Mouse (Mus musculus) heart, embryonic 14.5 days (tissue): ENCODE measurements around the gene Tmem40. TPM values are rescaled to one million over a fixed set of nuclear protein-coding genes. Genes with fewer than 3 reads are reported as not detected.
A peak's percentile ranks its signal among the peaks of the same experiment; 100 is the strongest.

Experiments
- ATAC-seq: fragments of 200-750 bp; cut with Nextera tagmentation; 2 replicates; pipeline ENCODE4 v1.8.0; 2017; ENCODE audit warnings: low read depth, moderate TSS enrichment; ENCODE audit not compliant: insufficient number of reproducible peaks, insufficient read depth, low FRiP score
- H3K27ac ChIP-seq, 2 experiments: fragments of 200-500 bp in 1 of 2; fragments of 300-500 bp in 1 of 2; sonication (generic) in 1 of 2; replicated peaks in 1 of 2; 2 replicates each; pipeline ENCODE4 v1.5.1; 2012 to 2014; ENCODE audit warnings: low read depth in 2 of 2, low read length in 2 of 2, control low read depth in 1 of 2, mild to moderate bottlenecking in 1 of 2, mixed read lengths in 1 of 2; ENCODE audit not compliant: control insufficient read depth in 1 of 2, insufficient read depth in 1 of 2
- H3K27me3 ChIP-seq: fragments of 300-500 bp; sonication (generic); 2 replicates; pipeline ENCODE4 v1.6.1; 2014; ENCODE audit warnings: mild to moderate bottlenecking, low read length, control low read depth; ENCODE audit not compliant: control insufficient read depth, insufficient read depth
- H3K36me3 ChIP-seq: fragments of 300-500 bp; sonication (generic); 2 replicates; pipeline ENCODE4 v1.6.1; 2014; ENCODE audit warnings: mild to moderate bottlenecking, control low read depth, low read length, mixed read lengths; ENCODE audit not compliant: control insufficient read depth, insufficient read depth
- H3K4me1 ChIP-seq, 2 experiments: fragments of 200-500 bp in 1 of 2; fragments of 300-500 bp in 1 of 2; sonication (generic) in 1 of 2; 2 replicates each; pipeline ENCODE4 v1.6.1; 2012 to 2014; ENCODE audit warnings: low read length in 2 of 2, control low read depth in 1 of 2, mixed read lengths in 1 of 2; ENCODE audit not compliant: control insufficient read depth in 2 of 2, insufficient read depth in 2 of 2
- H3K4me2 ChIP-seq: fragments of 300-500 bp; sonication (generic); 2 replicates; pipeline ENCODE4 v1.6.1; 2014; ENCODE audit warnings: mild to moderate bottlenecking, low read length
- H3K4me3 ChIP-seq, 2 experiments: fragments of 200-500 bp in 1 of 2; fragments of 300-500 bp in 1 of 2; sonication (generic) in 1 of 2; 2 replicates each; pipeline ENCODE4 v1.5.1; 2012 to 2014; ENCODE audit warnings: low read length in 2 of 2, mild to moderate bottlenecking in 2 of 2, control low read depth in 1 of 2, low read depth in 1 of 2, moderate library complexity in 1 of 2; ENCODE audit not compliant: control insufficient read depth in 1 of 2, insufficient read depth in 1 of 2
- H3K9ac ChIP-seq: fragments of 300-500 bp; sonication (generic); 2 replicates; pipeline ENCODE4 v1.6.1; 2014; ENCODE audit warnings: mild to moderate bottlenecking, low read length
- H3K9me3 ChIP-seq: fragments of 300-500 bp; sonication (generic); 2 replicates; pipeline ENCODE4 v1.6.1; 2016; ENCODE audit warnings: low read length, control low read depth; ENCODE audit not compliant: control insufficient read depth
- WGBS: fragments of 180-500 bp; shearing (Covaris S2); extraction: QIAGEN DNeasy Blood & Tissue Kit; methylation state at CpG from one replicate; pipeline ENCODE4 v1.1.7; 2014; 5-methylcytosine and 5-hydroxymethylcytosine counted together
- polyA plus RNA-seq: library from polyadenylated mRNA; unstranded; fragments of >200 nt; fragmentation: Nextera tagmentation; extraction: Ambion mirVana; gene quantifications from 2 replicates; pipeline ENCODE4 v1.2.1, GENCODE M21; 2014

Tmem40 gene
- polyA plus RNA-seq, 1 experiment from 2014 or later, result 0.55 TPM

- no peak overlapping the region for H3K4me3 ChIP-seq
- no peak overlapping the region for H3K4me2 ChIP-seq
- 0 out of 2 replicates have a peak, but pooled peaks have one; percentile 7 for ATAC-seq
- H3K36me3 ChIP-seq, result no peaks in the 10 kb centered on the region
- WGBS, result 38% methylated on average over 9 of the region's 9 CpGs
- no peaks in the 10 kb centered on the region for H3K9me3 ChIP-seq
- peaks cover 15 to 33% of the 10 kb centered on the region in 2 experiments for H3K4me1 ChIP-seq
- peak overlapping the region; percentile 21 to 100 for H3K27ac ChIP-seq
- H3K27me3 ChIP-seq, result no peaks in the 10 kb centered on the region
- no peak overlapping the region for H3K9ac ChIP-seq
Observed at GRCm38 (mm10) chr6:115692163-115692950, 69.9 kb downstream of the Tmem40 start.

- no peak for ATAC-seq
Observed at GRCm38 (mm10) chr6:115690105-115690504, 72.1 kb downstream of the Tmem40 start.

GRCm38 (mm10) chr6:115688589-115688988 lies 73.6 kb downstream of the Tmem40 start:
- H3K4me2 ChIP-seq, result no peak overlapping the region
- ATAC-seq, result no peak
- no peak overlapping the region for H3K27ac ChIP-seq
- H3K4me1 ChIP-seq, result peaks cover 3 to 5% of the 10 kb centered on the region in 2 experiments; a peak in 2 of 4 replicates
- no peak overlapping the region for H3K9ac ChIP-seq
- no peaks in the 10 kb centered on the region for H3K36me3 ChIP-seq
- no peaks in the 10 kb centered on the region for H3K27me3 ChIP-seq
- H3K4me3 ChIP-seq, result no peak overlapping the region
- H3K9me3 ChIP-seq, result peaks cover 10% of the 10 kb centered on the region; the same call in 1 of the 2 replicates
- 71% methylated on average over 4 of the region's 4 CpGs for WGBS

More at GRCm38 (mm10) chr6:115690105-115690504, 72.1 kb downstream of the Tmem40 start:
- Histone ChIP-seq H3K9me3 (peaks cover 10% of the 10 kb centered on the region; the same call in 1 of the 2 replicates), H3K9ac (no peak overlapping the region), H3K4me1 (peaks cover 11 to 18% of the 10 kb centered on the region in 2 experiments; a peak in 3 of 4 replicates), H3K4me2 (no peak overlapping the region), H3K27ac (no peak overlapping the region), H3K4me3 (no peak overlapping the region), H3K27me3 (no peaks in the 10 kb centered on the region), H3K36me3 (no peaks in the 10 kb centered on the region)
- 64% methylated on average over 4 of the region's 4 CpGs for WGBS

- no peaks in the 10 kb centered on the region for H3K36me3 ChIP-seq
- H3K4me1 ChIP-seq, result peaks cover 3 to 4% of the 10 kb centered on the region in 2 experiments; a peak in 2 of 4 replicates
- no peak overlapping the region for H3K4me3 ChIP-seq
- H3K27me3 ChIP-seq, result no peaks in the 10 kb centered on the region
- no peak overlapping the region for H3K27ac ChIP-seq
- WGBS, result 69% methylated on average over 3 of the region's 3 CpGs
- H3K9ac ChIP-seq, result no peak overlapping the region
- peaks cover 10% of the 10 kb centered on the region; the same call in 1 of the 2 replicates for H3K9me3 ChIP-seq
- H3K4me2 ChIP-seq, result no peak overlapping the region
- ATAC-seq, result no peak
Observed at GRCm38 (mm10) chr6:115687753-115688152, 74.5 kb downstream of the Tmem40 start.

GRCm38 (mm10) chr6:115684851-115685646 lies 77.2 kb downstream of the Tmem40 start:
- 47% methylated on average over 11 of the region's 11 CpGs for WGBS
- H3K9me3 ChIP-seq, result peaks cover 10% of the 10 kb centered on the region; the same call in 1 of the 2 replicates
- no peak overlapping the region for H3K9ac ChIP-seq
- H3K4me3 ChIP-seq, result no peak overlapping the region
- no peak overlapping the region for H3K27ac ChIP-seq
- H3K4me2 ChIP-seq, result no peak overlapping the region
- no peaks in the 10 kb centered on the region for H3K36me3 ChIP-seq
- H3K27me3 ChIP-seq, result no peaks in the 10 kb centered on the region
- ATAC-seq, result no peak
- H3K4me1 ChIP-seq, result peaks cover 5% of the 10 kb centered on the region in 2 experiments; a peak in 2 of 4 replicates

- H3K4me2 ChIP-seq, result no peak overlapping the region
- H3K9me3 ChIP-seq, result peaks cover 10% of the 10 kb centered on the region; the same call in 1 of the 2 replicates
- no peaks in the 10 kb centered on the region for H3K27me3 ChIP-seq
- peaks cover 5% of the 10 kb centered on the region in 2 experiments; a peak in 2 of 4 replicates for H3K4me1 ChIP-seq
- ATAC-seq, result no peak
- no peaks in the 10 kb centered on the region for H3K36me3 ChIP-seq
- WGBS, result 97% methylated on average over 2 of the region's 2 CpGs
- no peak overlapping the region for H3K4me3 ChIP-seq
- H3K9ac ChIP-seq, result no peak overlapping the region
- no peak overlapping the region for H3K27ac ChIP-seq
Observed at GRCm38 (mm10) chr6:115684271-115684670, 77.9 kb downstream of the Tmem40 start.

- ATAC-seq, result no peak
- no peaks in the 10 kb centered on the region for H3K36me3 ChIP-seq
- no peak overlapping the region for H3K9ac ChIP-seq
Observed at GRCm38 (mm10) chr6:115681066-115681465, 81.1 kb downstream of the Tmem40 start.

More at GRCm38 (mm10) chr6:115681066-115681465, 81.1 kb downstream of the Tmem40 start:
- peaks cover 5% of the 10 kb centered on the region in 2 experiments; a peak in 2 of 4 replicates for H3K4me1 ChIP-seq
- no peak overlapping the region for H3K4me3 ChIP-seq
- H3K4me2 ChIP-seq, result no peak overlapping the region
- H3K27ac ChIP-seq, result no peak overlapping the region
- no peaks in the 10 kb centered on the region for H3K27me3 ChIP-seq
- no peaks in the 10 kb centered on the region for H3K9me3 ChIP-seq
- 74% methylated on average over 4 of the region's 4 CpGs for WGBS
